Mouse (Mus musculus) layer of hippocampus, adult 18-20 months (tissue): ENCODE results near the gene Tex50. TPM values are rescaled to one million over a fixed set of nuclear protein-coding genes. Genes with fewer than 3 reads are reported as not detected.
A peak's percentile ranks its signal among the peaks of the same experiment; 100 is the strongest.
"Not testable (repeated sequence)": the region's sequence is repeated elsewhere in the genome, so short reads cannot be mapped to it uniquely, and the experiment has no call there.

ENCODE experiments used
- DNase-seq, 2 experiments: peaks; one replicate each; pipeline ENCODE4 v3.0.0; 2022; ENCODE audit warnings: low spot score in 2 of 2
- long read RNA-seq: library from polyadenylated mRNA; stranded (forward); transcript quantifications from one replicate; pipeline ENCODE4 v2.0.0, GENCODE M21; 2021
- total RNA-seq, 2 experiments: library from RNA; stranded (reverse); gene quantifications; 2 replicates each; pipeline ENCODE4 v1.2.3; 2021

Tex50 gene
- not detected for total RNA-seq
- long read RNA-seq = 0 reads

DNA sequence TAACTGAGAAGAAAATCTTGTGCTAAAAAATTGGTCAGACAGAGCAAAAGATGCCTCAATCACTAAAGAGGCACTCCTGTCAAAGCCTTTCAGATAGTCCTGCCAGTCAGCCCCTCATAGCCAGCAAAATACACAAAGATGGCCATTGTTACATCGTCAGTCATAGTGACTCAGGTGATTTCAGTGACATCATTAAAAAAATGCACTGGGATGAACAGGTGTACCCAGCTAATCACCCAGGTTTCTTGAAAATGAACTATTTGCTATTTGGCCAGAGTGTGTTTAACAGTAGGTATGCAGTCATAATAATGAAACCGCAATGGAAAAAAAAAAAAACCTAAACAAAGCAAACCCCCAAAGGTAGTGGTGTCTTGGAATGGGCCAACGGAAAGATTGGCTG is at the start of gene Tex50:
Tex50 (minus strand) TSS at position 101 of the 400 bp plus-strand sequence.
- DNase-seq = no peak

DNA sequence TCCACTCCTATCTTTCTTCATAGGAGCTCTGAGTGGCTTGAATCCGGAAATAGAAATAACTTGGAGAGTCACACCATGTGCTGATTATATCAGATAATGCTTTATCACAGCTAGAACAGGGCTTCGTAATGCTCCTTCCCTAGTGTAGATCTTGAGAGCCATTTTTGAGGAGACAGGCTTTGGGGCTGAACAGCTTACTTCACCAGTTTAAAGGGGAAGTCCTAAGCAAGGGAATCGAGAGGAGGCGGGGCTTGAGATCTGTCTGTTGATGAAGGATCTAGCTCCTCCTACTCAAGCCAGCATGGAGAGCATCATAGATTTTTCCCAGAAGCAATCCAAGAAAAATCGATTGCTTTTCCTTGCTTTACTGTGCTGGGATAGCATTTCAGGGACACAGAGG is 40.7 kb upstream of the Tex50 start:
- DNase-seq = no peak

DNA sequence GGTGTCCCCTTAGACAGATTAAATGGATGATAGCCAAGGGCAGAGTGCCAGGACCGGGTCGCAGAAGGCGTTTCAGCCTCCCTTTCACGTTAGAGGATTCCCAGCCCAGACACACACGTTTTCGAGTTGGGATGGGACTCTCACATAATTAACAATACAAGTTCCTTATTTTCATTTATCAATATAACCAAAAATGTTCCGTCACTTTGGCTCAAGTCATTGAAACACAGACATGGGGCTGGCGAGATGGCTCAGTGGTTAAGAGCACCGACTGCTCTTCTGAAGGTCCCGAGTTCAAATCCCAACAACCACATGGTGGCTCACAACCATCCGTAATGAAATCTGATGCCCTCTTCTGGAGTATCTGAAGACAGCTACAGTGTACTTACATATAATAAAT is 37.2 kb upstream of the Tex50 start:
- DNase-seq = not testable (repeated sequence)

DNA sequence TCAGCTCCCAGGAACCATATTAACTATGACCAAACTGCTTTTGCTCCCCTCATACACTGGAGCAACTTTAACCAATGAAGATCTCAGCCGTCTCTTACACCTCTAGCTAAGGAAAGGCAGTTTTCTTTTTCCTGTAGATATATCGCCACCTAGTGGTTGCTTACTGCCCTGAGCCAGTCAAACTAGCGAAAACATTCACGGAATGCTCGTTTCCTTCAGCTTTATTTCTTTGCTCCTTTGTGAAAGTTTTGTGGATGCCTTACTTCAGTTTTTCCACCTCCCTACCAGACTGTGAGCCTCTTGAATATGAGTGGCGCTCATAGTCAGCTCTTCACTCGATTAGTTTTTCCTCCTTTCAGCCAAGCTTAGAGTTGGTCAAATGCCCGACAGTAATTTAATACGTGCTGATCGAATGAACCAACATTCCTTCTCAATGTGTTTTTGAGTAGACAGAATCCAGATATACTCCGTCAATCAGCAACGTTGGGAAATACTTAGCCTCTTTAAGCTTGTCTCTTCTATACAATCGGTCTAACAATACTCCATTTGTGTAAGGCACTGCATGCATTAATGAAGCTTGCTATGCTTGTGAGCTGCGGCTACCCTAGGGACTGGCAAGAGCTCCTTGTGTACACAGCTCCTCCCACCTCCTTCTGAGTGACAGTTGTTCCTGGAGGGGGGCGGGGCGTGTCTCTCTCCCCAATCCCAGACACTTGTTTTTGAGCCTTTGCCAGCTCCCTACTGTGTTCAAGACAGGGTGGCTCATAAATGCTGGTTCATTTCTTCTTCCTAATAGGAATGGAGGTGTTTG is 36.6 kb upstream of the Tex50 start:
- peak; percentile 54 to 91 for DNase-seq

DNA sequence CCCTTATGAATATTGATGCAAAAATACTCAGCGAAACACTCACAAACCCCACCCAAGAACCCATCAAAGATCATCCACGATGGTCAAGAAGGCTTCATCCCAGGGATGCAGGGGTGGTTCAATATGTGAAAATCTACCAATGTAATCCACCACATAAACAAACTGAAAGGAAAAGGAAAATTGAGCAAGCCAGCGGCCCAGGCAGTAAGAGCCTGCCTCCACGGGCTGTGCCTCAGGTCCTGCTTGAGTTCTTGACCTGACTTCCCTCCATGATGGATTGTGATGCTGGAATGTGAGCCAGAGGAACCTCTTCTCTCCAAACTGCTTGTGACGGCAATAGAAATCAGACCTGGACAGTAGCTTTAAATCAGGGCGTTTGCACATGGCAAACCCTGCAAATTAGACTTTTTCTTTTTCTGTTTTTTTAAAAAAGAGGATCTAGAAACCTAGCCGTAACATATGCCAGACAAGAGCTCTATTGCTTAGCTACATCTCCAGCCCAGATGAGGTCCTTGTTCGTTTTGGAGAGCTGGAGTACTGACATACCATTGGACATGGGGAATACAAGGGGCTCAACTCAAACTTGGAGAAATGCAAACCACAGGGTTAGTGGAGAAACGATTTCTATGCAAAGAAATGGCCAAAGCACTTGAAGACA is 31.3 kb upstream of the Tex50 start:
- no peak for DNase-seq

DNA sequence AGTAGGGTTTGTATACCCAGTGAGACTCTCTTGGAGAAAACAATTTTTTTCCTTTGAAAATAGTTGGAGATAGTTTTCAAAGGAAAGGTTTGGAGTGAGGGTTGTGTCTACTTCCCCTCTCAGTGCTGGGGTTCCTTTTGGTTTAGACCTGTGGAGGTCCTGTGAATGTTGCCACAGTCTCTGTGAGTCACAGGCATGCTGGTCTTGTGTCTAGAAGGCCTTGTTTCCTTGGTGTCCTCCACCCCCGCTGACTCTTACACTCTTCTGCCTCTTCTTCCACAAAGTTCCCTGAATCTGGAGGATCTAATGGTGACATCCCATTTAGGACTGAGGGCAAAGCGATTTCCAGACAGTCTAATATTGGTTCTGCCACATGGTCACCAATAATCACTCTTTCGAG is 26.3 kb upstream of the Tex50 start:
- DNase-seq = no peak

DNA sequence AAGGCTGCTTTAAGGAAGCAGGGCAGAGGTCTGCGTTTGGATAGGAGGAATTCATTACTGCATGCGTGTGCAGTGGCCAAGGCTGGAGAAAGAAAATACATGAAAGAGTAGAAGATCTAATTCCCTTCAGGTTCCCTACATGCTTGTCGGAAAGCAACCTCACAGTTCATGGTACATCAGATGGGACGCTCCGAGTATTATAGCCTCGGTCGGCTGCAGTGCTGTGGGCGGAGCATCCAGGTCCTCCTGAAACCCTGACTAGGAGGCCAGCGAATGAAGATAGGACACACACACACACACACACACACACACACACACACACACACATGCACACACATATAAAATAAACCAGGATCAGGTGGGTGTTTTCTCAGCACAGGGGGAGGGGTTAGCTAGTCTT is 24.6 kb upstream of the Tex50 start:
- no peak for DNase-seq

DNA sequence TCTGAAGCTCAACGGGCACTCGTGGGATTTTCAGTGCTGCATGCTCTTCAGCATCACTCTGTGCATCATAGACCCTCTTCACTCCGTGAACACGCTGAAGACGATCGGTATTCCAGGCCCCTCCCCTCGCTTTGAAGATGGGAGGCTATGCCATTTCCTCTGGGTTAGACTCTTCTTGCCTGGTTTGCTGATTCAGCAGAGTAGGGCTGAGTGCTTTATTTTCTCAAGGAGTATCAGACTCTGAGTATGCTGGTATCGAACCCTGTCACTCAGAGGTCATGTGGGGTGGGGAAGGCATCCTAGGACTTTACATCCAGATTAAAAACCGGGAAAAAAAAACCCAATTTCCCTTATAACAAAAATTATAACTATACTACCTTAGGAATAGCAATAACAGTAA is 23.3 kb upstream of the Tex50 start:
- no peak for DNase-seq

DNA sequence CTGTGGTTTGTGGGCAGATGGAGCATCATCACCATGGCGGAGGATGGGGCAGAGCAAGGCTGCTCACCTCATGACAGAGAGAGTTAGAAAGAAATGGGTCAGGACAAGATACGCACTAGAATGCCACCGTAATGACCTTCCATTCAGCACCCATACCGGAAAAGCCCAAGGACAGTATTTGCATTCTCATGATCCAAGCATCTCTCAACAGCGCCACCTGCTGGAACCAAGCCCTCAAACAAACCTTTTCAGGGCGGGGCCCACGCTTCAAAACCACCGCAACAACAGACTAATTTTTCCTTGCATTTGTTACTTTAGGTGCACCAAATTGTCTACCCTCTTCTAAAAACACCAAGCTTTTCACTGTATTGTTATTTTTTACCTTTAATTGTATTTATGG is 21.6 kb upstream of the Tex50 start:
- DNase-seq = peak in 1 of 2 experiments; percentile 71

DNA sequence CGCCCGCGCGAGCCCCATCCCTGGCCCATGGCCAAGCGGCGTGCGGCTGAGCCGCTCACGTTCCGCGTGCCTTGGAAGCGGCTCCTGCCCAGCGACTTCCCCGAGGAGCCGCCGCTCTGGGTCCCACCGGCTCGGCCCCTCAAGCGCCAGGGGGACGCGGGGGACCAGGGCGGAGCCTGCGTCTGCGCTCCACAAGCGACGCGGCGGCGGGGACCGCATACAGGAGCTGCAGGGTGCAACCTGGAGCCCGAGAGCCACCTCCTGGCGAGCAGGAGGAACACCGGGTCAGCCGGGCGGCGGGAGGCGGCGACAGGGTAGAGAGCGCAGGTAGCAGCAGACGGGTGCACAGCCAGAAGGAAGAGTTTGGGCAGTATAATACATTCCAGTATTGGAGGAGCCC is 11.5 kb upstream of the Tex50 start:
- DNase-seq = peak; percentile 22 to 55

DNA sequence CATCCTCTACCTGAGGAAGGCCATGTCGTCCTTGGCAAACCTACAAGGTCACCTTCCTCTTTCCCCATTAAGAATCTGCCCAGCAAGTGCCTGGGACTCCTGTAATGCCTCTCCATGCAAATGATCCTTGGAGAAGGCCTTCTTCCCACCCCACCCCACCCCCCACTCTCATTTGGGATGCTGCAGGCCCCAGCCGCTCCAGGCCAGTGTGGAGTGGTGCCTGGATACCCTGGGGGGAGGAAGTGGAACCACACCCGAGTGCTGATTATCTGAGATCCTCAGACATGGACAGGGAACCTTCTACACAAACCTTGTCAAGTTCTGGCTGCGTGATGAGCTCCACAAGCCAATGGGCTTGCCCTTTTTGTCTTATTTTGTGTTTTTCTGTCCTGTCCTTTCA is 1.2 kb upstream of the Tex50 start:
- DNase-seq = no peak

DNA sequence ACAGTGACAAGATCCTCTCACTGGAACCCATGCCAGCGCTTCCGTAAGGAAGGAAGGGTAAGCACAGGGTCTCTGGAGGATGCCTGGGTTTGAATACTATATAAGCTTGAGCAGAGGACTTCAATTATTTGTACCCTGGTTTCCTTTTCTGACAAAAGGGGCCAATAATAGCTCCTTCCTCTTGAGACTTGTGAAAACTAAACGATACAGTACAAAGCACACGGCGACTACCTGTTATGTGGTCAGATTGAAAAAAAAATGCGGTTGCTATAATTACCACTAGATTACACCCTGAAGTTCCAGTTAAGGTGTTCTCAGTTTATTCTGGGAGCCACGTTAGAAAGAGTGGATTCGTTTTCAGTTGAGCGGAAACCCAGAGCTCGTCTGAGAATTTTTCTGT is 2.6 kb downstream of the Tex50 start:
- DNase-seq = no peak

DNA sequence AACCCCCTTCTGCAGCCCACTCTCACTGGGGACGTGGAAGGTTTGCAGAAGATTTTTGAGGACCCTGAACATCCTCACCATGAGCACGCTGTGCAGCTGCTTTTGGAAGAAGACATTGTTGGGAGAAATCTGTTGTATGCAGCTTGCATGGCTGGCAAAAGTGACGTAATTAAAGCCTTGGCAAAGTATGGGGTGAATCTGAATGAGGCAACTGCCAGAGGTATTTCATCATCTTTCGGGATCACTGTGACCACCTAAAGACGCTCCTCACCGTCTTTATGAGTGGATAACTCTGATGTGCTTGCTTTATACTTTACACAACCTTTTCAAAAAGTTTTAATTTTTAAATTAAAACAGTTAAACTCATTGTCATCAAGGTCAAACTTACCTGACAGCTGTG is 8.0 kb downstream of the Tex50 start:
- no peak for DNase-seq

DNA sequence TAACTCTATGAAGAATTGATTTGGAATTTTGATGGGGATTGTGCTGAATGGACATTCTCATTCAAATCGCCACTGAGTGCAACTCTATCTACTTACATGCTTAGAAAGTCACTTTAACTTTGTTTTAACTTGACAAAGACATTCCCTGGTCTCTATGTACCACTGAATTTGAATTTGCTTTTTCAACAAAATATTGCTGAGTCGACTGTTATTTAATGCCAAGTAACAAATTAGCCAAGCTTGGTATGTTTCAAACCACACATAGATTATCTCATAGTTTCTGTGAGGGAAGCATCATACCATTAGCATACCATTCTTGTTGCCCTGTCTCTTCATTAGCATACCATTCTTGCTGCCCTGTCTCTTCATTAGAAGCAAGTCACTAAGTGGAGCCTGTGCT is 11.2 kb downstream of the Tex50 start:
- no peak for DNase-seq

DNA sequence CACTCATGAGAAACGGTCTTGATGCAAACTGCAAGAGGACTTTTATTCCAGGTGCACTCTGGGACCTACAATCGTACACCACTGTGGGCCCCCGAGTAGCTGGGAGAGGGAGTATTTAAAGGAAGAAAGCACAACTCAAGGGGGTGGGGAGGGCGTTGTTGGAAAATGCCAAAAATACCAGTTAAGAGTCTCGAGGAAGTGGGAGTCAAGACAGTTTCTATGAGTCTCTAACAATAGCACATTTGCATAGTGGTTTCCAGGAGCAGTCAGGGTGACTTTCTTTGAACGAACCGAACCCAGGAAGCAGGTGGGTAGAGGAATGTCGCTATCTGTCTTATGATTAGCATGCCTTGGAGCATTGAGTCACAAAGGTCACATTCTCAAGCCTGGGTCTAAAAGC is 13.5 kb downstream of the Tex50 start:
- DNase-seq = not testable (repeated sequence)

DNA sequence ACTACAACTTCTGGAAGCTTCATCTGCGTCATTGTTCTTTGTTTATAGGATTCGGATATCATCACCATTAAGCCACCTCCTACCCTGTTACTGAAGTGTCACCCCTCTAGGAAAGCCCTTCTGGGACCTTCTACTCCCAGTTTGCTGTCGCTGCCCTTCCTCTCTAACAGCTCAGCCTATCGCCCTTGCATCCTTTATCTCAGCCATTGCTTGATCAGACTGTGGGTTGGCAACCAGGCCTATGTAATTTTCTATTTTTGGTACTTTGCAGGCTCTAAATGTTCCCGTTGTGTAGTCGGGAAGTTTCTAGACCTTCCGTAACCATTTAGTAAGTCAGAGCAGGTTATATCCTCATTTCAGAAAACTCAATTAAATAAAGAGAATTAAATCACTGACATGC is 15.9 kb downstream of the Tex50 start:
- DNase-seq = peak in 1 of 2 experiments; percentile 46

DNA sequence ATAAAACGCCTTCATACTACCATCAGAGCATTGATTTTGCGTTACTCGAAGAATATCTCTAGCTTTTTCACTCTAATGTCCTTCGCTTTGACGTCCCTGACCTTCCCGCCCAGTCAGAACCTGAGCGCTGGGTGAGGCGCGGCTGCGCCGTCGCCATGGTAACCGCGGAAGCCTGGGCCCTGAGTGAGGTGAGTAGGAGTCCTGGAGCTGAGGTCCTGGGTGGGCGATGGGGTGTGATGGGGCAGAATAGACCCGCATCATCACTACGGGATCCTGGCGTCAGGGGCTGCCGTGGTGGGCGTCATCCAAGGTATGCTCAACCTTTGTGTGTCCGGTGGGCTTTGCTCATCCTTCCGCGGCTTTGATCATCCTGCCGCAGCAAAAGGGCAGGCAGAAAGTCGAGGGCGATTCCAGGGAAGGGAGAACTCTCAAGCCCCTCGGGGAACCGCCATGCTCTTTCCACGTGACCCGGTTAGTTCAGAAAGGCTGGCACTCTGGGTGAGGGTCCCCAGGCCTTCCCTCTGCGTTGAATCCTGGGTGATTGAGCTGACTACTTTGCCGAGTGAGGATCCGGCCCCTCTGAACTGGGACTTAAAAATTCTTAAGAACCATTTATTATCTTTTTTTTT is 16.5 kb downstream of the Tex50 start, which contains the start of gene Ankrd45:
Ankrd45 (plus strand) TSS at position 161 of the 629 bp plus-strand sequence.
- DNase-seq = peak; percentile 69 to 74

DNA sequence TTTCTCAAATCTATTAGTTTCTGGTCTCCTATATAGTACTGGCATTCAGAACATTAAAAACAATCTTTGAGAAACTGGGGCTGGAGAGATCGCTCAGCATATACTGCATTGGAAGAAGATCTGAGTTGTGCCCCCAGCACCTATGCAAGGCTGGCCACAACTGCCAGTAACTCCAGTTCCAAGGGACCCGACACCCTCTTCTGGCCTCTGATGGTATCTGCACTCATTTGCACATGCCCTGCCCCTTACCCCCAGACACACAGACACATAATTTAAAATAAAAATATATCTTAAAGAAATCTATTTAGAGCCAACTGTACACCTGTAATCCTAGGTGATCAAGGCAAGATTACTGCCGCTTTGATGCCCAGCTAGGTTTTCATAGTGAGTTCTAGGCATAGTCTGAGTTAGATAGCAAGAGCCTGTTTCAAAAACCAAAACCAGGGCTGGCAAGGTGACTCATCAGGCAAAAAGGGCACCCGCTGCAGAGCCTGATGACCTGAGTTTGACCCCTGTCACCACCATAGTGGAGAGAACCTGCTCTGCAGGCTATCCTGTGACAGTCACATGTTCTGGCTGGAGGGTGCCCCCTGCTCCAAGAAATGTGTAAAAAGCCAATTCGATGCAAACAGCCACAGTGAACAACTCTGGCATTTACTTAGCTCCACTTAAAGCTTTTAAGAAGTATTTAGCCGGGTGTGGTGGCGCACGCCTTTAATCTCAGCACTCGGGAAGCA is 18.9 kb downstream of the Tex50 start:
- DNase-seq = no peak

DNA sequence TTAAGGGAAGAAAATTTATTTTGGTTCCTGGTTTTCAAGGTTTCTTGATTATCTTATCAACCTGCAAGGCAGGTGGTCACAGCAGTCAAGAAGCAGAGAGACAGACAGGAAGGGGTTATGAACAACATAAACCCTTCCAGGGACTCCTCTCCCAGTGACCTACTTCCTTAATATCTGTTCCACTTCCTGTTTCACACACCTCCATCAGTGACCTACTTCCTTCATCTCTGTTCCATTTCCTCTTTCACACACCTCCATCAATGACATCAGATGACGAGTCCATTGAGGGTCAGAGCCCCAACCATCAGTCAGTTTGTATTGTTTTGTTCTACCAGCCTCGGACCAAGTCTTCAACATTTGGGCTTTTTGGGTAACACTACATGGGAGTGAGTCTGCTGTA is 19.6 kb downstream of the Tex50 start:
- no peak for DNase-seq

DNA sequence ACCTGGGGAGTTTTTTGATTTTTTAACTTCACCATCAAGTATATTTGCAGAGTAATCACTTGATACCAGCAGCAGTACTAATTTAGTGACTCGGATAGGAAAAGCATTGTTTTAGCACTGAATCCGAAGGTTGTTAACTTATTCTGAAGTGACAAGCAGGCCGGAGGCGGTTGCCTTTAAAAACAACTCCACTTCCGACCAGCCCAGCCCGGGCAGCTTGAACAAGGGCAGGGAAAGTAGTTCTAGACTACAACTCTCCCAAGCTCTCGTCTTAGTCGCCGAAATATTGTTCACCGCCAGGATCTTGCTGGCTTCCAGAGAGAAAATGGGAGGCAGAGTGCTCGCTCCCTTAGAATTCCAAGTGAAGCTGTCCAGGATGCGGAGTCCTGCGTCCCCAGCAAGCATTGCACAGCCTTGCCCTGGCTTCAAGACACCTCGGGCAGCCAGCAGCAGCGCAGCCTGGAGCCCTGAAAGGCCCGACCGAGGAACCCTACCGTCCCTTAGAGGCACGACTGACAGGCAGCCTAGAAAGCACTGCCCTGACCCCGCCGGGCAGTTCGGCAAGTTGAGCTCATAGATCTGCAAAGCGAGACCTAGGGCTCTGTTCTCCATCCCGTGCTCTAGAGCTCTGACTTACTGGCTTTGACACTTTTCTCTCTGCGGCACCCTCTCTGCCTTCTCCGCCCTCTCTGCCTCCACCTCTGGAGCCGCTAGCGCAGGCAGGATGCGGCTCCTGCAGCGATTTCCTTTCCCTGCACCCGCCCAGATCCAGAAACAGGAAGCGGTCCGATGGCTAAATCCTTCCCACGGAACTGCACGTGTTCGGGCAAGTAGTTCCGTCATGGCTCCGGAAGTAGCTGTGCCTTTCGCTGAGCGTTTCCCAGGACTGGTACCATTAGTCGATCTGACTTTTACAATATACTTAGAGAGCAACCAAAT is 28.1 kb downstream of the Tex50 start, which contains the start of gene Klhl20:
Klhl20 (minus strand) TSS at position 786 of the 939 bp plus-strand sequence.
- DNase-seq = peak; percentile 92 to 97
